Mouse (Mus musculus) stomach, embryonic 15.5 days (tissue): Measurements from ENCODE around the gene Gch1. TPM values are rescaled to one million over a fixed set of nuclear protein-coding genes. Genes with fewer than 3 reads are reported as not detected.

ENCODE experiments used
- ATAC-seq: fragments of 200-750 bp; cut with Nextera tagmentation; 2 replicates; pipeline ENCODE4 v1.8.0; 2017; ENCODE audit warnings: low read depth, moderate number of reproducible peaks, moderate TSS enrichment; ENCODE audit not compliant: insufficient read depth, low FRiP score
- H3K27ac ChIP-seq: fragments of 300-500 bp; sonication (generic); 2 replicates; pipeline ENCODE4 v1.5.1; 2015; ENCODE audit warnings: mild to moderate bottlenecking, inconsistent platforms
- H3K27me3 ChIP-seq: fragments of 300-500 bp; sonication (generic); replicated peaks from 2 replicates; pipeline ENCODE4 v1.6.1; 2015; ENCODE audit warnings: inconsistent platforms
- H3K36me3 ChIP-seq: fragments of 300-500 bp; sonication (generic); 2 replicates; pipeline ENCODE4 v1.6.1; 2015; ENCODE audit warnings: inconsistent platforms
- H3K4me1 ChIP-seq: fragments of 300-500 bp; sonication (generic); 2 replicates; pipeline ENCODE4 v1.6.1; 2015; ENCODE audit warnings: inconsistent platforms
- H3K4me2 ChIP-seq: fragments of 300-500 bp; sonication (generic); 2 replicates; pipeline ENCODE4 v1.6.1; 2015; ENCODE audit warnings: mild to moderate bottlenecking, inconsistent platforms
- H3K4me3 ChIP-seq: fragments of 300-500 bp; sonication (generic); replicated peaks from 2 replicates; pipeline ENCODE4 v1.5.1; 2015; ENCODE audit warnings: inconsistent platforms
- H3K9ac ChIP-seq: fragments of 300-500 bp; sonication (generic); 2 replicates; pipeline ENCODE4 v1.6.1; 2015; ENCODE audit warnings: inconsistent platforms
- H3K9me3 ChIP-seq: fragments of 300-500 bp; sonication (generic); 2 replicates; pipeline ENCODE4 v1.6.1; 2016; ENCODE audit warnings: inconsistent platforms
- WGBS: fragments of 180-500 bp; shearing (Covaris S2); methylation state at CpG from one replicate; pipeline ENCODE4 v1.1.7; 2015; 5-methylcytosine and 5-hydroxymethylcytosine counted together
- polyA plus RNA-seq: library from polyadenylated mRNA; unstranded; fragments of >200 nt; fragmentation: Nextera tagmentation; extraction: Ambion mirVana; gene quantifications from 2 replicates; pipeline ENCODE4 v1.2.1, GENCODE M21; 2015

The Gch1 gene
- polyA plus RNA-seq, 1 experiment from 2014 or later = 7.7 TPM

GRCm38 (mm10) chr14:47176226-47176625, 13.0 kb downstream of the Gch1 start:
- H3K9me3 ChIP-seq = no peaks in the 10 kb centered on the region
- ATAC-seq = no peak
- no peaks in the 10 kb centered on the region for H3K27me3 ChIP-seq
- H3K9ac ChIP-seq = no peak overlapping the region
- H3K4me3 ChIP-seq = no peak overlapping the region
- H3K4me2 ChIP-seq = no peak overlapping the region
- peaks cover 6% of the 10 kb centered on the region for H3K4me1 ChIP-seq
- H3K27ac ChIP-seq = no peak overlapping the region
- no peaks in the 10 kb centered on the region for H3K36me3 ChIP-seq
- 94% methylated on average over 5 of the region's 5 CpGs for WGBS

GRCm38 (mm10) chr14:47175136-47175535, 14.1 kb downstream of the Gch1 start:
- Histone ChIP-seq H3K27me3 (no peaks in the 10 kb centered on the region), H3K4me1 (peaks cover 6% of the 10 kb centered on the region), H3K9ac (no peak overlapping the region), H3K4me2 (no peak overlapping the region), H3K9me3 (no peaks in the 10 kb centered on the region), H3K27ac (no peak overlapping the region), H3K4me3 (no peak overlapping the region), H3K36me3 (no peaks in the 10 kb centered on the region)
- WGBS = 81% methylated on average over 5 of the region's 5 CpGs
- no peak for ATAC-seq

- WGBS = 59% methylated on average over 5 of the region's 5 CpGs
- no peaks in the 10 kb centered on the region for H3K36me3 ChIP-seq
- no peak overlapping the region for H3K4me2 ChIP-seq
- no peak overlapping the region for H3K9ac ChIP-seq
- no peak overlapping the region for H3K4me3 ChIP-seq
- H3K27me3 ChIP-seq = no peaks in the 10 kb centered on the region
- H3K9me3 ChIP-seq = no peaks in the 10 kb centered on the region
- no peak overlapping the region for H3K27ac ChIP-seq
- H3K4me1 ChIP-seq = no peaks in the 10 kb centered on the region
- ATAC-seq = no peak
Observed at GRCm38 (mm10) chr14:47172073-47172472, 17.1 kb downstream of the Gch1 start.

- Histone ChIP-seq H3K36me3 (no peaks in the 10 kb centered on the region), H3K27ac (no peak overlapping the region), H3K4me2 (no peak overlapping the region), H3K4me1 (no peaks in the 10 kb centered on the region), H3K4me3 (no peak overlapping the region), H3K27me3 (no peaks in the 10 kb centered on the region), H3K9ac (no peak overlapping the region), H3K9me3 (no peaks in the 10 kb centered on the region)
- WGBS = 45% methylated on average over 3 of the region's 3 CpGs
- ATAC-seq = no peak
Observed at GRCm38 (mm10) chr14:47170499-47171109, 18.6 kb downstream of the Gch1 start.

GRCm38 (mm10) chr14:47169677-47170410, 19.4 kb downstream of the Gch1 start:
- no peaks in the 10 kb centered on the region for H3K9me3 ChIP-seq
- ATAC-seq = no peak
- H3K4me1 ChIP-seq = no peaks in the 10 kb centered on the region
- H3K36me3 ChIP-seq = no peaks in the 10 kb centered on the region
- H3K4me2 ChIP-seq = no peak overlapping the region
- H3K27me3 ChIP-seq = no peaks in the 10 kb centered on the region
- no peak overlapping the region for H3K9ac ChIP-seq
- no peak overlapping the region for H3K4me3 ChIP-seq
- WGBS = 71% methylated on average over 9 of the region's 9 CpGs
- H3K27ac ChIP-seq = no peak overlapping the region

GRCm38 (mm10) chr14:47165741-47166140, 23.5 kb downstream of the Gch1 start:
- 85% methylated on average over 5 of the region's 5 CpGs for WGBS
- no peak for ATAC-seq

GRCm38 (mm10) chr14:47165117-47165516, 24.1 kb downstream of the Gch1 start:
- H3K27ac ChIP-seq = no peak overlapping the region
- no peak overlapping the region for H3K4me2 ChIP-seq
- no peaks in the 10 kb centered on the region for H3K9me3 ChIP-seq
- no peaks in the 10 kb centered on the region for H3K36me3 ChIP-seq
- no peak overlapping the region for H3K9ac ChIP-seq
- no peak for ATAC-seq
- 80% methylated on average over 5 of the region's 5 CpGs for WGBS
- no peaks in the 10 kb centered on the region for H3K4me1 ChIP-seq
- no peak overlapping the region for H3K4me3 ChIP-seq
- H3K27me3 ChIP-seq = no peaks in the 10 kb centered on the region

More at GRCm38 (mm10) chr14:47165741-47166140, 23.5 kb downstream of the Gch1 start:
- no peak overlapping the region for H3K4me2 ChIP-seq
- H3K27ac ChIP-seq = no peak overlapping the region
- no peaks in the 10 kb centered on the region for H3K4me1 ChIP-seq
- no peak overlapping the region for H3K9ac ChIP-seq
- no peaks in the 10 kb centered on the region for H3K36me3 ChIP-seq
- H3K9me3 ChIP-seq = no peaks in the 10 kb centered on the region
- H3K4me3 ChIP-seq = no peak overlapping the region
- H3K27me3 ChIP-seq = no peaks in the 10 kb centered on the region

- WGBS = 50% methylated on average over 5 of the region's 5 CpGs
- H3K9me3 ChIP-seq = no peaks in the 10 kb centered on the region
- H3K36me3 ChIP-seq = no peaks in the 10 kb centered on the region
- no peak for ATAC-seq
- H3K4me3 ChIP-seq = no peak overlapping the region
- H3K4me2 ChIP-seq = no peak overlapping the region
- no peak overlapping the region for H3K27ac ChIP-seq
- no peaks in the 10 kb centered on the region for H3K4me1 ChIP-seq
- H3K9ac ChIP-seq = no peak overlapping the region
- no peaks in the 10 kb centered on the region for H3K27me3 ChIP-seq
Observed at GRCm38 (mm10) chr14:47161921-47162427, 27.2 kb downstream of the Gch1 start.

- Histone ChIP-seq H3K9ac (no peak overlapping the region), H3K4me3 (no peak overlapping the region), H3K4me2 (no peak overlapping the region), H3K9me3 (no peaks in the 10 kb centered on the region), H3K27ac (no peak overlapping the region), H3K4me1 (no peaks in the 10 kb centered on the region), H3K36me3 (no peaks in the 10 kb centered on the region), H3K27me3 (no peaks in the 10 kb centered on the region)
- 62% methylated on average over 2 of the region's 2 CpGs for WGBS
- no peak for ATAC-seq
Observed at GRCm38 (mm10) chr14:47160051-47160640, 29.1 kb downstream of the Gch1 start.

GRCm38 (mm10) chr14:47154303-47154702, 34.9 kb downstream of the Gch1 start:
- H3K9ac ChIP-seq = no peak overlapping the region
- no peaks in the 10 kb centered on the region for H3K27me3 ChIP-seq
- H3K9me3 ChIP-seq = no peaks in the 10 kb centered on the region
- H3K4me3 ChIP-seq = no peak overlapping the region
- H3K4me2 ChIP-seq = no peak overlapping the region
- 79% methylated on average over 3 of the region's 3 CpGs for WGBS
- no peak for ATAC-seq
- no peaks in the 10 kb centered on the region for H3K36me3 ChIP-seq
- no peak overlapping the region for H3K27ac ChIP-seq
- no peaks in the 10 kb centered on the region for H3K4me1 ChIP-seq

GRCm38 (mm10) chr14:47151306-47151705, 37.9 kb downstream of the Gch1 start:
- Histone ChIP-seq H3K27me3 (no peaks in the 10 kb centered on the region), H3K27ac (no peak overlapping the region), H3K4me1 (no peaks in the 10 kb centered on the region), H3K36me3 (no peaks in the 10 kb centered on the region), H3K4me3 (no peak overlapping the region), H3K9me3 (no peaks in the 10 kb centered on the region), H3K4me2 (no peak overlapping the region), H3K9ac (no peak overlapping the region)
- 78% methylated on average over 6 of the region's 6 CpGs for whole genome bisulfite sequencing
- ATAC-seq = no peak

GRCm38 (mm10) chr14:47144326-47144725, 44.9 kb downstream of the Gch1 start:
- no peaks in the 10 kb centered on the region for H3K4me1 ChIP-seq
- no peak overlapping the region for H3K9ac ChIP-seq
- no peaks in the 10 kb centered on the region for H3K27me3 ChIP-seq
- no peaks in the 10 kb centered on the region for H3K9me3 ChIP-seq
- H3K4me2 ChIP-seq = no peak overlapping the region
- ATAC-seq = no peak
- no peaks in the 10 kb centered on the region for H3K36me3 ChIP-seq
- 94% methylated on average over 5 of the region's 5 CpGs for WGBS
- no peak overlapping the region for H3K27ac ChIP-seq
- H3K4me3 ChIP-seq = no peak overlapping the region
